Mouse (Mus musculus): ENCODE measurements at regions not wholly inside any gene's neighbourhood (a gene's known extent, or its start where the extent isn't known, plus 50 kb on each side); places are given as distances from the start of the nearest gene placed in this dataset.

GRCm38 (mm10) chr12:77546165-77546564, 308.2 kb downstream of the Fut8 start:
- no peak overlapping the region for H3K4me3 ChIP-seq (ENCODE audit: low read depth, low read length)
- no peaks in the 10 kb centered on the region for H3K4me1 ChIP-seq (ENCODE audit: control insufficient read depth, insufficient read depth, low read length)
- ATAC-seq (replicated peaks; ENCODE audit: insufficient number of reproducible peaks, low FRiP score, low TSS enrichment, low read depth) (no peak), DNase-seq (ENCODE audit: low spot score) (no peak)
- no peak overlapping the region for H3K4me2 ChIP-seq (ENCODE audit: low read depth, low read length)
- H3K27ac ChIP-seq (replicated peaks; ENCODE audit: low read depth, low read length): no peak overlapping the region
- 62% methylated on average over 2 of the region's 2 CpGs for WGBS
- H3K9me3 ChIP-seq (replicated peaks; ENCODE audit: control insufficient read depth, low read length): no peaks in the 10 kb centered on the region
- H3K9ac ChIP-seq (replicated peaks; ENCODE audit: low read length): no peak overlapping the region
- H3K36me3 ChIP-seq (replicated peaks; ENCODE audit: control insufficient read depth, insufficient read depth, low read depth, low read length): no peaks in the 10 kb centered on the region
- no peaks in the 10 kb centered on the region for H3K27me3 ChIP-seq (ENCODE audit: control insufficient read depth, insufficient read depth, low read length)

- Histone ChIP-seq H3K27ac (replicated peaks; ENCODE audit: low read depth, low read length) (no peak overlapping the region), H3K4me1 (ENCODE audit: control insufficient read depth, insufficient read depth, low read length) (no peaks in the 10 kb centered on the region), H3K4me2 (ENCODE audit: low read depth, low read length) (no peak overlapping the region), H3K4me3 (ENCODE audit: low read depth, low read length) (no peak overlapping the region), H3K9me3 (replicated peaks; ENCODE audit: control insufficient read depth, low read length) (no peaks in the 10 kb centered on the region), H3K9ac (replicated peaks; ENCODE audit: low read length) (no peak overlapping the region), H3K36me3 (replicated peaks; ENCODE audit: control insufficient read depth, insufficient read depth, low read depth, low read length) (no peaks in the 10 kb centered on the region), H3K27me3 (ENCODE audit: control insufficient read depth, insufficient read depth, low read length) (no peaks in the 10 kb centered on the region)
- ATAC-seq (replicated peaks; ENCODE audit: insufficient number of reproducible peaks, low FRiP score, low TSS enrichment, low read depth): peak; percentile 62; the same call in 1 of the 2 replicates
- WGBS: 7% methylated on average over 3 of the region's 3 CpGs
- peak; percentile 70 for DNase-seq (ENCODE audit: low spot score)
Measured at GRCm38 (mm10) chr12:77568286-77568685, 330.4 kb downstream of the Fut8 start.

GRCm38 (mm10) chr12:77570501-77570900, 332.6 kb downstream of the Fut8 start:
- H3K27me3 ChIP-seq (ENCODE audit: control insufficient read depth, insufficient read depth, low read length): no peaks in the 10 kb centered on the region
- H3K4me3 ChIP-seq (ENCODE audit: low read depth, low read length): no peak overlapping the region
- H3K9ac ChIP-seq (replicated peaks; ENCODE audit: low read length): no peak overlapping the region
- no peak overlapping the region for H3K4me2 ChIP-seq (ENCODE audit: low read depth, low read length)
- no peaks in the 10 kb centered on the region for H3K36me3 ChIP-seq (replicated peaks; ENCODE audit: control insufficient read depth, insufficient read depth, low read depth, low read length)
- H3K9me3 ChIP-seq (replicated peaks; ENCODE audit: control insufficient read depth, low read length): no peaks in the 10 kb centered on the region
- H3K4me1 ChIP-seq (ENCODE audit: control insufficient read depth, insufficient read depth, low read length): no peaks in the 10 kb centered on the region
- ATAC-seq (replicated peaks; ENCODE audit: insufficient number of reproducible peaks, low FRiP score, low TSS enrichment, low read depth) (no peak), DNase-seq (ENCODE audit: low spot score) (peak; percentile 14)
- H3K27ac ChIP-seq (replicated peaks; ENCODE audit: low read depth, low read length): no peak overlapping the region
- WGBS: 82% methylated on average over 3 of the region's 3 CpGs

- H3K36me3 ChIP-seq (replicated peaks; ENCODE audit: control insufficient read depth, insufficient read depth, low read depth, low read length): no peaks in the 10 kb centered on the region
- H3K4me2 ChIP-seq (ENCODE audit: low read depth, low read length): no peak overlapping the region
- ATAC-seq (replicated peaks; ENCODE audit: insufficient number of reproducible peaks, low FRiP score, low TSS enrichment, low read depth) (no peak), DNase-seq (ENCODE audit: low spot score) (no peak)
- H3K9me3 ChIP-seq (replicated peaks; ENCODE audit: control insufficient read depth, low read length): no peaks in the 10 kb centered on the region
- H3K4me3 ChIP-seq (ENCODE audit: low read depth, low read length): no peak overlapping the region
- no peaks in the 10 kb centered on the region for H3K27me3 ChIP-seq (ENCODE audit: control insufficient read depth, insufficient read depth, low read length)
- H3K9ac ChIP-seq (replicated peaks; ENCODE audit: low read length): no peak overlapping the region
- no peak overlapping the region for H3K27ac ChIP-seq (replicated peaks; ENCODE audit: low read depth, low read length)
- no peaks in the 10 kb centered on the region for H3K4me1 ChIP-seq (ENCODE audit: control insufficient read depth, insufficient read depth, low read length)
- 87% methylated on average over 5 of the region's 5 CpGs for WGBS
Measured at GRCm38 (mm10) chr12:77571071-77571470, 333.1 kb downstream of the Fut8 start.

GRCm38 (mm10) chr12:77575046-77575445, 337.1 kb downstream of the Fut8 start:
- no peaks in the 10 kb centered on the region for H3K27me3 ChIP-seq (ENCODE audit: control insufficient read depth, insufficient read depth, low read length)
- H3K9me3 ChIP-seq (replicated peaks; ENCODE audit: control insufficient read depth, low read length): no peaks in the 10 kb centered on the region
- DNase-seq (ENCODE audit: low spot score) (peak; percentile 20), ATAC-seq (replicated peaks; ENCODE audit: insufficient number of reproducible peaks, low FRiP score, low TSS enrichment, low read depth) (no peak)
- H3K4me1 ChIP-seq (ENCODE audit: control insufficient read depth, insufficient read depth, low read length): no peaks in the 10 kb centered on the region
- whole genome bisulfite sequencing: 71% methylated on average over 3 of the region's 3 CpGs
- H3K36me3 ChIP-seq (replicated peaks; ENCODE audit: control insufficient read depth, insufficient read depth, low read depth, low read length): no peaks in the 10 kb centered on the region
- H3K9ac ChIP-seq (replicated peaks; ENCODE audit: low read length): no peak overlapping the region
- H3K4me2 ChIP-seq (ENCODE audit: low read depth, low read length): no peak overlapping the region
- no peak overlapping the region for H3K27ac ChIP-seq (replicated peaks; ENCODE audit: low read depth, low read length)
- no peak overlapping the region for H3K4me3 ChIP-seq (ENCODE audit: low read depth, low read length)

- no peak overlapping the region for H3K4me3 ChIP-seq (ENCODE audit: low read depth, low read length)
- 56% methylated on average over 2 of the region's 2 CpGs for WGBS
- H3K9me3 ChIP-seq (replicated peaks; ENCODE audit: control insufficient read depth, low read length): no peaks in the 10 kb centered on the region
- no peaks in the 10 kb centered on the region for H3K4me1 ChIP-seq (ENCODE audit: control insufficient read depth, insufficient read depth, low read length)
- H3K9ac ChIP-seq (replicated peaks; ENCODE audit: low read length): no peak overlapping the region
- H3K36me3 ChIP-seq (replicated peaks; ENCODE audit: control insufficient read depth, insufficient read depth, low read depth, low read length): no peaks in the 10 kb centered on the region
- no peak overlapping the region for H3K27ac ChIP-seq (replicated peaks; ENCODE audit: low read depth, low read length)
- no peaks in the 10 kb centered on the region for H3K27me3 ChIP-seq (ENCODE audit: control insufficient read depth, insufficient read depth, low read length)
- no peak for ATAC-seq (replicated peaks; ENCODE audit: insufficient number of reproducible peaks, low FRiP score, low TSS enrichment, low read depth)
- DNase-seq (ENCODE audit: low spot score): no peak
- no peak overlapping the region for H3K4me2 ChIP-seq (ENCODE audit: low read depth, low read length)
Measured at GRCm38 (mm10) chr12:77588297-77588696, 350.4 kb downstream of the Fut8 start.

GRCm38 (mm10) chr12:77589416-77589815, 351.5 kb downstream of the Fut8 start:
- no peaks in the 10 kb centered on the region for H3K9me3 ChIP-seq (replicated peaks; ENCODE audit: control insufficient read depth, low read length)
- 67% methylated on average over 5 of the region's 5 CpGs for WGBS
- no peaks in the 10 kb centered on the region for H3K27me3 ChIP-seq (ENCODE audit: control insufficient read depth, insufficient read depth, low read length)
- H3K4me3 ChIP-seq (ENCODE audit: low read depth, low read length): no peak overlapping the region
- H3K4me1 ChIP-seq (ENCODE audit: control insufficient read depth, insufficient read depth, low read length): no peaks in the 10 kb centered on the region
- no peak overlapping the region for H3K9ac ChIP-seq (replicated peaks; ENCODE audit: low read length)
- no peaks in the 10 kb centered on the region for H3K36me3 ChIP-seq (replicated peaks; ENCODE audit: control insufficient read depth, insufficient read depth, low read depth, low read length)
- DNase-seq (ENCODE audit: low spot score) (no peak), ATAC-seq (replicated peaks; ENCODE audit: insufficient number of reproducible peaks, low FRiP score, low TSS enrichment, low read depth) (no peak)
- H3K27ac ChIP-seq (replicated peaks; ENCODE audit: low read depth, low read length): no peak overlapping the region
- no peak overlapping the region for H3K4me2 ChIP-seq (ENCODE audit: low read depth, low read length)

GRCm38 (mm10) chr12:77594092-77594491, 356.2 kb downstream of the Fut8 start:
- Histone ChIP-seq H3K9ac (replicated peaks; ENCODE audit: low read length) (no peak overlapping the region), H3K36me3 (replicated peaks; ENCODE audit: control insufficient read depth, insufficient read depth, low read depth, low read length) (no peaks in the 10 kb centered on the region), H3K4me2 (ENCODE audit: low read depth, low read length) (no peak overlapping the region), H3K4me1 (ENCODE audit: control insufficient read depth, insufficient read depth, low read length) (no peaks in the 10 kb centered on the region), H3K4me3 (ENCODE audit: low read depth, low read length) (no peak overlapping the region), H3K27me3 (ENCODE audit: control insufficient read depth, insufficient read depth, low read length) (no peaks in the 10 kb centered on the region), H3K27ac (replicated peaks; ENCODE audit: low read depth, low read length) (no peak overlapping the region), H3K9me3 (replicated peaks; ENCODE audit: control insufficient read depth, low read length) (no peaks in the 10 kb centered on the region)
- WGBS: 96% methylated on average over 1 of the region's 1 CpGs
- DNase-seq (ENCODE audit: low spot score) (no peak), ATAC-seq (replicated peaks; ENCODE audit: insufficient number of reproducible peaks, low FRiP score, low TSS enrichment, low read depth) (no peak)
